Mouse (Mus musculus) E14TG2a.4 (cell line): ENCODE measurements at regions not wholly inside any gene's neighbourhood (a gene's known extent, or its start where the extent isn't known, plus 50 kb on each side); places are given as distances from the start of the nearest gene placed in this dataset.

Experiments used
- CTCF ChIP-seq: conservative IDR thresholded peaks from 2 replicates; pipeline ENCODE4 v1.5.1; 2014; ENCODE audit warnings: low read length
- NANOG ChIP-seq: IDR thresholded peaks from 2 replicates; pipeline ENCODE4 v1.6.1; 2014; ENCODE audit warnings: borderline replicate concordance, low read length, mixed read lengths
- POU5F1 ChIP-seq: IDR thresholded peaks from 2 replicates; pipeline ENCODE4 v1.6.1; 2014; ENCODE audit warnings: low read length, borderline replicate concordance

GRCm38 (mm10) chr7:72716051-72716450 is 409.6 kb upstream of the Mctp2 start:
- no peak for TF ChIP-seq CTCF
- TF ChIP-seq NANOG: no peak
- no peak for TF ChIP-seq POU5F1
